Mouse (Mus musculus) spleen, postnatal 4 days (tissue): ENCODE results near the gene Arid5b.

Experiments used
- DNase-seq, 2 experiments: peaks; one replicate each; pipeline ENCODE4 v3.0.0; 2022; ENCODE audit warnings: low spot score in 2 of 2

Gene Arid5b

GRCm38 (mm10) chr10:68269789-68270188, 8.8 kb downstream of the Arid5b start:
- DNase-seq, result no peak

- no peak for DNase-seq
Observed at GRCm38 (mm10) chr10:68268629-68269028, 9.9 kb downstream of the Arid5b start.

- DNase-seq, result no peak
Observed at GRCm38 (mm10) chr10:68263969-68264688, 14.4 kb downstream of the Arid5b start.

GRCm38 (mm10) chr10:68263296-68263968, 15.1 kb downstream of the Arid5b start:
- no peak for DNase-seq

GRCm38 (mm10) chr10:68259601-68260000, 18.9 kb downstream of the Arid5b start:
- no peak for DNase-seq

GRCm38 (mm10) chr10:68257358-68258056, 21.0 kb downstream of the Arid5b start:
- no peak for DNase-seq

GRCm38 (mm10) chr10:68256134-68256533, 22.4 kb downstream of the Arid5b start:
- no peak for DNase-seq

- DNase-seq, result no peak
Observed at GRCm38 (mm10) chr10:68253452-68254117, 25.0 kb downstream of the Arid5b start.

- DNase-seq, result no peak
Observed at GRCm38 (mm10) chr10:68252650-68253049, 25.9 kb downstream of the Arid5b start.

GRCm38 (mm10) chr10:68249355-68249782, 29.2 kb downstream of the Arid5b start:
- peak in 1 of 2 experiments; percentile 64 for DNase-seq

GRCm38 (mm10) chr10:68248281-68249015, 30.1 kb downstream of the Arid5b start:
- no peak for DNase-seq

GRCm38 (mm10) chr10:68247490-68248280, 30.9 kb downstream of the Arid5b start:
- DNase-seq, result no peak

- no peak for DNase-seq
Observed at GRCm38 (mm10) chr10:68246603-68247247, 31.8 kb downstream of the Arid5b start.

- no peak for DNase-seq
Observed at GRCm38 (mm10) chr10:68240804-68241485, 37.6 kb downstream of the Arid5b start.

GRCm38 (mm10) chr10:68240094-68240803, 38.3 kb downstream of the Arid5b start:
- DNase-seq, result no peak

- no peak for DNase-seq
Observed at GRCm38 (mm10) chr10:68239426-68240070, 39.0 kb downstream of the Arid5b start.

- DNase-seq, result no peak
Observed at GRCm38 (mm10) chr10:68238707-68239425, 39.7 kb downstream of the Arid5b start.

- DNase-seq, result no peak
Observed at GRCm38 (mm10) chr10:68238182-68238581, 40.4 kb downstream of the Arid5b start.
